Comparison of ENCODE assay signal across 20 mouse cellular contexts in genomic region chr9:96833606-96834005, GRCm38 (mm10). TPM values are rescaled to one million over a fixed set of nuclear protein-coding genes. Genes with fewer than 3 reads are reported as not detected.
DNase-seq lines count a peak whose midpoint lies in the region; ATAC-seq and TF ChIP-seq lines count a peak whose summit lies in the region.
"Had no signal": no experiment of that assay in that cellular context is flagged by ENCODE, and none has a peak within 500 bp of the region (broad histone marks: within the 10 kb centered on the region; RNA-seq: fewer than 3 reads in every experiment).

No protein-coding gene starts in this region.

- no peak for ATAC-seq in embryonic facial prominence, embryonic 12.5 days (ENCODE audit: insufficient number of reproducible peaks, insufficient read depth, low FRiP score, low TSS enrichment)
- no peak for ATAC-seq in heart, embryonic 14.5 days (ENCODE audit: insufficient number of reproducible peaks, insufficient read depth, low FRiP score, low read depth)
- ATAC-seq: forebrain, embryonic 14.5 days had no signal

- H3K9ac ChIP-seq in embryonic facial prominence, embryonic 12.5 days = no peak overlapping the region
- H3K9ac ChIP-seq in heart, embryonic 14.5 days (ENCODE audit: low read length) = no peak overlapping the region
- H3K9ac ChIP-seq: heart, embryonic 15.5 days; hindbrain, embryonic 12.5 days; liver, embryonic 14.5 days; lung, embryonic 15.5 days had no signal

- no peak overlapping the region for H3K4me2 ChIP-seq in embryonic facial prominence, embryonic 12.5 days (replicated peaks)
- H3K4me2 ChIP-seq in heart, embryonic 14.5 days (ENCODE audit: low read length) = no peak overlapping the region
- H3K4me2 ChIP-seq: heart, embryonic 15.5 days; hindbrain, embryonic 12.5 days; lung, embryonic 15.5 days had no signal

- TF ChIP-seq CTCF in small intestine, adult 2 months (IDR thresholded peaks at IDR 0.05; ENCODE audit: extremely low read depth, insufficient read length, insufficient replicate concordance, low read depth, low read length) = no peak

- WGBS in embryonic facial prominence, embryonic 12.5 days = 51% methylated on average over 5 of the region's 5 CpGs
- 58% methylated on average over 5 of the region's 5 CpGs for WGBS in embryonic facial prominence, embryonic 10.5 days
- WGBS in heart, embryonic 14.5 days = 72% methylated on average over 5 of the region's 5 CpGs
- WGBS in small intestine, adult 2 months = 38% methylated on average over 5 of the region's 5 CpGs

- H3K36me3 ChIP-seq in embryonic facial prominence, embryonic 12.5 days = no peaks in the 10 kb centered on the region
- peaks cover 3% of the 10 kb centered on the region; the same call in 1 of the 2 replicates for H3K36me3 ChIP-seq in embryonic facial prominence, embryonic 10.5 days (replicated peaks)
- peaks cover 8% of the 10 kb centered on the region; the same call in 1 of the 2 replicates for H3K36me3 ChIP-seq in heart, embryonic 14.5 days (ENCODE audit: control insufficient read depth, insufficient read depth, low read length)
- H3K36me3 ChIP-seq in small intestine, adult 2 months (ENCODE audit: control insufficient read depth, insufficient read depth, low read length) = peaks cover 13% of the 10 kb centered on the region
- H3K36me3 ChIP-seq: heart, embryonic 15.5 days; lung, embryonic 15.5 days had no signal

- no peak for TF ChIP-seq POLR2A in small intestine, adult 2 months (IDR thresholded peaks at IDR 0.05; ENCODE audit: low read depth, low read length)

- no peaks in the 10 kb centered on the region for H3K9me3 ChIP-seq in embryonic facial prominence, embryonic 12.5 days
- no peaks in the 10 kb centered on the region for H3K9me3 ChIP-seq in embryonic facial prominence, embryonic 10.5 days
- H3K9me3 ChIP-seq in heart, embryonic 14.5 days (ENCODE audit: control insufficient read depth, low read length) = no peaks in the 10 kb centered on the region
- H3K9me3 ChIP-seq: heart, embryonic 15.5 days; hindbrain, embryonic 12.5 days; lung, embryonic 15.5 days; midbrain, embryonic 10.5 days had no signal

- H3K4me3 ChIP-seq in embryonic facial prominence, embryonic 12.5 days = no peak overlapping the region
- H3K4me3 ChIP-seq in embryonic facial prominence, embryonic 10.5 days = no peak overlapping the region
- no peak overlapping the region for H3K4me3 ChIP-seq in heart, embryonic 14.5 days (ENCODE audit: control insufficient read depth in 1 of 2, insufficient read depth in 1 of 2, low read depth in 1 of 2, low read length in 2 of 2)
- no peak overlapping the region for H3K4me3 ChIP-seq in small intestine, adult 2 months (ENCODE audit: low read depth, low read length)
- H3K4me3 ChIP-seq: heart, embryonic 15.5 days; hindbrain, embryonic 12.5 days; lung, embryonic 15.5 days; midbrain, embryonic 10.5 days had no signal

- H3K4me1 ChIP-seq in embryonic facial prominence, embryonic 12.5 days = peaks cover 24% of the 10 kb centered on the region
- H3K4me1 ChIP-seq in embryonic facial prominence, embryonic 10.5 days = peaks cover 35% of the 10 kb centered on the region
- peaks cover 6 to 7% of the 10 kb centered on the region in 2 experiments; a peak in 3 of 4 replicates for H3K4me1 ChIP-seq in heart, embryonic 14.5 days (ENCODE audit: control insufficient read depth in 2 of 2, insufficient read depth in 2 of 2, low read length in 2 of 2)
- peaks cover 5% of the 10 kb centered on the region for H3K4me1 ChIP-seq in small intestine, adult 2 months (ENCODE audit: control insufficient read depth, insufficient read depth, insufficient read length, low read length)
- H3K4me1 ChIP-seq: lung, embryonic 15.5 days had no signal

- H3K27me3 ChIP-seq in embryonic facial prominence, embryonic 12.5 days = no peaks in the 10 kb centered on the region
- H3K27me3 ChIP-seq in embryonic facial prominence, embryonic 10.5 days (replicated peaks; ENCODE audit: low read depth, poor library complexity, severe bottlenecking) = no peaks in the 10 kb centered on the region
- no peaks in the 10 kb centered on the region for H3K27me3 ChIP-seq in heart, embryonic 14.5 days (ENCODE audit: control insufficient read depth, insufficient read depth, low read length)
- H3K27me3 ChIP-seq in small intestine, adult 2 months (ENCODE audit: control insufficient read depth, insufficient read depth, low read length) = no peaks in the 10 kb centered on the region
- H3K27me3 ChIP-seq: hindbrain, embryonic 12.5 days had no signal

- peak overlapping the region; percentile 31; the same call in 1 of the 2 replicates for H3K27ac ChIP-seq in embryonic facial prominence, embryonic 12.5 days
- no peak overlapping the region for H3K27ac ChIP-seq in embryonic facial prominence, embryonic 10.5 days (replicated peaks)
- peak overlapping the region; percentile 62 to 65; a peak in 2 of 4 replicates for H3K27ac ChIP-seq in heart, embryonic 14.5 days (replicated peaks in 1 of 2; ENCODE audit: control insufficient read depth in 1 of 2, insufficient read depth in 1 of 2, low read depth in 2 of 2, low read length in 2 of 2)
- peak overlapping the region; percentile 1; the same call in 1 of the 2 replicates for H3K27ac ChIP-seq in small intestine, adult 2 months (ENCODE audit: insufficient read depth, low read depth, low read length)
- H3K27ac ChIP-seq: liver, embryonic 14.5 days; lung, embryonic 15.5 days; midbrain, embryonic 10.5 days had no signal

- no peak for DNase-seq in embryonic facial prominence, embryonic 10.5 days (ENCODE audit: low spot score)
- no peak for DNase-seq in heart, adult 18-20 months
- peak; percentile 95 for DNase-seq in R1 (ENCODE audit: low read depth, low spot score)
- no peak for DNase-seq in testis, postnatal 14 days (ENCODE audit: low spot score)
- DNase-seq in thymus, postnatal 25 days = no peak
- DNase-seq: B cell, adult 2 months; cerebellum, postnatal 14 days; gastrocnemius, postnatal 14 days; lung, postnatal 4 days; right cerebral cortex, postnatal 25 days; thymus, postnatal 14 days had no signal

RNA-seq across cellular contexts. Expression of gene Pxylp1, which starts 58.9 kb away (rescaled TPM):
- polyA plus RNA-seq in embryonic facial prominence, embryonic 12.5 days (2016; fragmentation: Nextera tagmentation; extraction: Ambion mirVana) = 25.4 and 25.6 TPM in 2 replicates
- 16.7 and 17.5 TPM in 2 replicates for polyA plus RNA-seq in embryonic facial prominence, embryonic 10.5 days (2016; fragmentation: Nextera tagmentation; extraction: Ambion mirVana)
- 41.1 and 41.3 TPM in 2 replicates for polyA plus RNA-seq in heart, embryonic 14.5 days (2014; fragmentation: Nextera tagmentation; extraction: Ambion mirVana)
- 10 to 100 TPM; 11.7 to 15.8 TPM for total RNA-seq in heart, adult 18-20 months (2021)
- polyA plus RNA-seq in small intestine, adult 2 months (2012; rRNA removed) = 5.3 and 11.9 TPM in 2 replicates
